Mouse (Mus musculus) neural tube, embryonic 13.5 days (tissue): Measurements from ENCODE around the gene Yars. TPM values are rescaled to one million over a fixed set of nuclear protein-coding genes. Genes with fewer than 3 reads are reported as not detected.
A peak's percentile ranks its signal among the peaks of the same experiment; 100 is the strongest.

Experiments used
- ATAC-seq: fragments of 200-750 bp; cut with Nextera tagmentation; 2 replicates; pipeline ENCODE4 v1.8.0; 2017; ENCODE audit warnings: low read depth, mild to moderate bottlenecking, moderate TSS enrichment, moderate library complexity
- H3K27ac ChIP-seq: fragments of 300-500 bp; sonication (generic); replicated peaks from 2 replicates; pipeline ENCODE4 v1.5.1; 2015; ENCODE audit warnings: moderate library complexity, mild to moderate bottlenecking, inconsistent platforms
- H3K27me3 ChIP-seq: fragments of 300-500 bp; sonication (generic); 2 replicates; pipeline ENCODE4 v1.6.1; 2015; ENCODE audit warnings: mild to moderate bottlenecking, inconsistent platforms
- H3K36me3 ChIP-seq: fragments of 300-500 bp; sonication (generic); 2 replicates; pipeline ENCODE4 v1.6.1; 2015; ENCODE audit warnings: mild to moderate bottlenecking, inconsistent platforms
- H3K4me1 ChIP-seq: fragments of 300-500 bp; sonication (generic); replicated peaks from 2 replicates; pipeline ENCODE4 v1.6.1; 2015; ENCODE audit warnings: inconsistent platforms
- H3K4me2 ChIP-seq: fragments of 300-500 bp; sonication (generic); 2 replicates; pipeline ENCODE4 v1.6.1; 2015; ENCODE audit warnings: inconsistent platforms, mild to moderate bottlenecking, moderate library complexity
- H3K4me3 ChIP-seq: fragments of 300-500 bp; sonication (generic); 2 replicates; pipeline ENCODE4 v1.5.1; 2015; ENCODE audit warnings: mild to moderate bottlenecking, inconsistent platforms
- H3K9ac ChIP-seq: fragments of 300-500 bp; sonication (generic); 2 replicates; pipeline ENCODE4 v1.6.1; 2015; ENCODE audit warnings: moderate library complexity, mild to moderate bottlenecking, inconsistent platforms
- H3K9me3 ChIP-seq: fragments of 300-500 bp; sonication (generic); 2 replicates; pipeline ENCODE4 v1.6.1; 2016; ENCODE audit warnings: inconsistent platforms
- WGBS: fragments of 180-500 bp; shearing (Covaris S2); methylation state at CpG from one replicate; pipeline ENCODE4 v1.1.7; 2015; 5-methylcytosine and 5-hydroxymethylcytosine counted together
- polyA plus RNA-seq: library from polyadenylated mRNA; unstranded; fragments of >200 nt; fragmentation: Nextera tagmentation; extraction: Ambion mirVana; gene quantifications from 2 replicates; pipeline ENCODE4 v1.2.1, GENCODE M21; 2015

Yars gene
- polyA plus RNA-seq, 1 experiment from 2014 or later: 106 TPM

GRCm38 (mm10) chr4:129235147-129235546 lies 45.6 kb downstream of the Yars start:
- Histone ChIP-seq H3K9ac (no peak overlapping the region), H3K4me1 (peaks cover 40% of the 10 kb centered on the region), H3K4me2 (no peak overlapping the region), H3K4me3 (no peak overlapping the region), H3K9me3 (no peaks in the 10 kb centered on the region), H3K36me3 (no peaks in the 10 kb centered on the region), H3K27me3 (no peaks in the 10 kb centered on the region), H3K27ac (no peak overlapping the region)
- no peak for ATAC-seq
- 78% methylated on average over 3 of the region's 3 CpGs for WGBS

GRCm38 (mm10) chr4:129236236-129236813 lies 46.8 kb downstream of the Yars start:
- no peaks in the 10 kb centered on the region for H3K27me3 ChIP-seq
- no peak overlapping the region for H3K4me2 ChIP-seq
- no peak for ATAC-seq
- peaks cover 39% of the 10 kb centered on the region for H3K4me1 ChIP-seq
- H3K36me3 ChIP-seq: no peaks in the 10 kb centered on the region
- WGBS: 77% methylated on average over 8 of the region's 8 CpGs
- no peak overlapping the region for H3K9ac ChIP-seq
- no peaks in the 10 kb centered on the region for H3K9me3 ChIP-seq
- no peak overlapping the region for H3K4me3 ChIP-seq
- no peak overlapping the region for H3K27ac ChIP-seq

GRCm38 (mm10) chr4:129237843-129238441 lies 48.4 kb downstream of the Yars start:
- Histone ChIP-seq H3K9me3 (no peaks in the 10 kb centered on the region), H3K36me3 (no peaks in the 10 kb centered on the region), H3K27me3 (no peaks in the 10 kb centered on the region), H3K4me3 (peak overlapping the region; percentile 61), H3K9ac (peak overlapping the region; percentile 79), H3K4me1 (peaks cover 53% of the 10 kb centered on the region), H3K27ac (peak overlapping the region; percentile 34; the same call in 1 of the 2 replicates), H3K4me2 (peak overlapping the region; percentile 92)
- ATAC-seq: no peak
- 7% methylated on average over 21 of the region's 21 CpGs for WGBS

GRCm38 (mm10) chr4:129238579-129239016 lies 49.0 kb downstream of the Yars start:
- peak overlapping the region; percentile 92 for H3K4me2 ChIP-seq
- no peaks in the 10 kb centered on the region for H3K36me3 ChIP-seq
- H3K4me3 ChIP-seq: peak overlapping the region; percentile 61
- peak; percentile 77 for ATAC-seq
- peak overlapping the region; percentile 34 for H3K27ac ChIP-seq
- under 1% methylated on average over 23 of the region's 23 CpGs for WGBS
- H3K9ac ChIP-seq: peak overlapping the region; percentile 79
- H3K4me1 ChIP-seq: peaks cover 53% of the 10 kb centered on the region
- H3K27me3 ChIP-seq: no peaks in the 10 kb centered on the region
- no peaks in the 10 kb centered on the region for H3K9me3 ChIP-seq

- peak overlapping the region; percentile 61 for H3K4me3 ChIP-seq
- no peaks in the 10 kb centered on the region for H3K9me3 ChIP-seq
- peak overlapping the region; percentile 92 for H3K4me2 ChIP-seq
- peak overlapping the region; percentile 34; the same call in 1 of the 2 replicates for H3K27ac ChIP-seq
- peaks cover 53% of the 10 kb centered on the region for H3K4me1 ChIP-seq
- ATAC-seq: peak; percentile 83
- H3K9ac ChIP-seq: peak overlapping the region; percentile 79
- no peaks in the 10 kb centered on the region for H3K36me3 ChIP-seq
- H3K27me3 ChIP-seq: no peaks in the 10 kb centered on the region
- 1% methylated on average over 28 of the region's 29 CpGs for WGBS
These were observed 49.5 kb downstream of the Yars start for GRCm38 (mm10) chr4:129239075-129239474.

GRCm38 (mm10) chr4:129241898-129242297 lies 52.3 kb downstream of the Yars start:
- H3K27me3 ChIP-seq: peaks cover 25% of the 10 kb centered on the region

GRCm38 (mm10) chr4:129242327-129242726 lies 52.8 kb downstream of the Yars start:
- peaks cover 38% of the 10 kb centered on the region for H3K4me1 ChIP-seq
- peaks cover 29% of the 10 kb centered on the region for H3K27me3 ChIP-seq
- H3K4me3 ChIP-seq: no peak overlapping the region
- no peaks in the 10 kb centered on the region for H3K9me3 ChIP-seq
- WGBS: 33% methylated on average over 4 of the region's 4 CpGs
- peak overlapping the region; percentile 23 for H3K27ac ChIP-seq
- H3K36me3 ChIP-seq: no peaks in the 10 kb centered on the region
- H3K9ac ChIP-seq: 0 out of 2 replicates have a peak overlapping the region, but pooled peaks have one; percentile 34
- ATAC-seq: no peak
- no peak overlapping the region for H3K4me2 ChIP-seq

More at GRCm38 (mm10) chr4:129241898-129242297, 52.3 kb downstream of the Yars start:
- Histone ChIP-seq H3K4me2 (no peak overlapping the region), H3K9me3 (no peaks in the 10 kb centered on the region), H3K36me3 (no peaks in the 10 kb centered on the region), H3K4me3 (no peak overlapping the region), H3K9ac (peak overlapping the region; percentile 14; the same call in 1 of the 2 replicates), H3K4me1 (peaks cover 42% of the 10 kb centered on the region), H3K27ac (peak overlapping the region; percentile 23; the same call in 1 of the 2 replicates)
- no peak for ATAC-seq
- WGBS: 19% methylated on average over 7 of the region's 7 CpGs

- Histone ChIP-seq H3K4me2 (no peak overlapping the region), H3K4me3 (no peak overlapping the region), H3K27ac (peak overlapping the region; percentile 23), H3K9ac (0 out of 2 replicates have a peak overlapping the region, but pooled peaks have one; percentile 34), H3K4me1 (peaks cover 36% of the 10 kb centered on the region), H3K36me3 (no peaks in the 10 kb centered on the region), H3K9me3 (no peaks in the 10 kb centered on the region), H3K27me3 (peaks cover 34% of the 10 kb centered on the region)
- no peak for ATAC-seq
- WGBS: 21% methylated on average over 4 of the region's 4 CpGs
These were observed 53.2 kb downstream of the Yars start for GRCm38 (mm10) chr4:129242761-129243160.

GRCm38 (mm10) chr4:129244802-129245201 lies 55.2 kb downstream of the Yars start:
- H3K4me3 ChIP-seq: no peak overlapping the region
- H3K27me3 ChIP-seq: peaks cover 54% of the 10 kb centered on the region
- 74% methylated on average over 4 of the region's 4 CpGs for WGBS
- no peak for ATAC-seq
- no peaks in the 10 kb centered on the region for H3K36me3 ChIP-seq
- H3K9me3 ChIP-seq: no peaks in the 10 kb centered on the region
- H3K9ac ChIP-seq: no peak overlapping the region
- no peak overlapping the region for H3K27ac ChIP-seq
- H3K4me1 ChIP-seq: peaks cover 35% of the 10 kb centered on the region
- no peak overlapping the region for H3K4me2 ChIP-seq

- Histone ChIP-seq H3K27ac (no peak overlapping the region), H3K9me3 (no peaks in the 10 kb centered on the region), H3K4me1 (peaks cover 41% of the 10 kb centered on the region), H3K27me3 (peaks cover 72% of the 10 kb centered on the region), H3K4me3 (no peak overlapping the region), H3K36me3 (no peaks in the 10 kb centered on the region), H3K9ac (no peak overlapping the region), H3K4me2 (0 out of 2 replicates have a peak overlapping the region, but pooled peaks have one; percentile 3)
- WGBS: 42% methylated on average over 15 of the region's 15 CpGs
- ATAC-seq: no peak
These were observed 57.1 kb downstream of the Yars start for GRCm38 (mm10) chr4:129246360-129247301.

GRCm38 (mm10) chr4:129247381-129248242 lies 58.1 kb downstream of the Yars start:
- peak overlapping the region; percentile 73 for H3K9ac ChIP-seq
- H3K4me3 ChIP-seq: peak overlapping the region; percentile 54
- 11% methylated on average over 24 of the region's 24 CpGs for WGBS
- H3K4me2 ChIP-seq: peak overlapping the region; percentile 96
- peaks cover 77% of the 10 kb centered on the region for H3K27me3 ChIP-seq
- H3K36me3 ChIP-seq: no peaks in the 10 kb centered on the region
- no peaks in the 10 kb centered on the region for H3K9me3 ChIP-seq
- ATAC-seq: no peak
- no peak overlapping the region for H3K27ac ChIP-seq
- peaks cover 35% of the 10 kb centered on the region for H3K4me1 ChIP-seq
